Mouse (Mus musculus) embryo, embryonic 10 days (tissue): ENCODE results near the gene Lzts2.

Experiments used
- DNase-seq: peaks from one replicate; pipeline ENCODE4 v3.0.0-alpha.2; 2015; ENCODE audit warnings: low spot score

The Lzts2 gene

DNA sequence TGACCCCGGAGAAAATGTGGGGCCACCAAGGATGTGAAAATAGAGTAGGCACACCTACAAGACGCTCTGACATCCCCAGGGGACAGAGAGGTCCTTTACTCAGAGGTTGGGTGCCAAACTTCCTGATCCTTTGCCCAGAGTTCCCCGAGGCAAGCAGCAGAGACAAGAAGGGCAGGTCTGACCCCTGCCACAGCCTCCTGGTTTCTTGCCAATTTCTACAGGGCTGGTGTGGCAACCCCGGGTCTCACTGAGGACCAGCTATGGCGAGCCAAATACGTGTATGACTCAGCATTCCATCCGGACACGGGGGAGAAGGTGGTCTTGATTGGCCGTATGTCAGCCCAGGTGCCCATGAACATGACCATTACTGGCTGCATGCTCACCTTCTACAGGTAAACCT lies 35.3 kb downstream of the Lzts2 start:
- DNase-seq, result no peak

DNA sequence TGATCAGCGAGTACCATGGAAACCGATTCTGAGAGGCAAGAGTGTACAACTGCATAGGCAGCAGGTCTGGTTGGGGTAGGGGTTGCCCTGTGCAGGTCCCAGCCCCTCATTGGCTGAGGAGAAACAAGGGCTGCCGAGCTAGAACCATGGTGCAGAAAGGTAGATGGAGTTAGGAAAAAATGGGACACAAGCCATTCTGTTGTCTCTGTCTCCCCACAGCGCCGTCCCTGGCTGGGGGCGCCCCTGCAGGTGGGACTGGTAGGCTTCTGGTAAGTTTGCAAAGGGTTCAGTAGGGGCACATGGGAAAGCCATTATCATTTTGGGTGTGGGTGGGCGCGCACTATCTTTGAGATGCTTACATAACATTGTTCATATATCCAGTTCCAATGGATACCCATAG lies 39.2 kb downstream of the Lzts2 start:
- no peak for DNase-seq

DNA sequence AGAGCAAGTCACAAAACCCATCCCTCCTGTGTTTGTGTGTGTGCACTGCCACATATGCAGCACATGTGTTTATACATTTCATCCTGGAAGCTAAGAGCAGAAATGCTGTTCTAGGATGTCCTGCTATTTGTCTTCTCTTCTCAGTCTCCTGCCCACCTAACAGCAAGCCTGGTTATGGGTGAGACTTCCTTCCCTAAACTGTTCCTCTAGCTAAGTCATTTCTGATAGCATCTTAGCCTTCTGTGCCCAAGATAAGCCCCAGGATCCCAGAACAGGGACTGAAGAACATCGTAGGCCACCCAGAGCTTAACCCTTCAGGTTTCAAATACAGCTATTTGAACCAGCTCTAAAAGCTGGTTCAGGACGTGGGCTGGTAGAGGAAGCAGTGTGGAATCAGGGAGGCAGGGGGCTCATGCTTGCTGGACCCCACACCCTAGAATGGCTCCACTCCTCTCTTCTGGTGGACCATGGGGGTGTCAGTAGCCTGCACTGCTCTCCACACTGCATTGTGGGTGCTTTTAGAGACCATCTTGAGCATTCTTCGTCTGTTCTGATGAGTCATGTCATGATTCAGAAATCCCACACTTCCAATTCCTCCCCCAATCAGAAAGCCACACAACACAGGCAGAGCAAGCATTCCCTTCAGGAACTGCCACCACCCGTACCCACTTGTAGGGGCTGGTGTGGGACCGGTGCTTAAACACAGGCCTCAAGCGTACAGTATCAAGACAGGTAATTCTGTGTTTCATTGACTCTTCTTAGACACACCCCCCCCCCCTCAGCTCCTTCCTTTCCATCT lies 40.9 kb downstream of the Lzts2 start:
- DNase-seq, result no peak

DNA sequence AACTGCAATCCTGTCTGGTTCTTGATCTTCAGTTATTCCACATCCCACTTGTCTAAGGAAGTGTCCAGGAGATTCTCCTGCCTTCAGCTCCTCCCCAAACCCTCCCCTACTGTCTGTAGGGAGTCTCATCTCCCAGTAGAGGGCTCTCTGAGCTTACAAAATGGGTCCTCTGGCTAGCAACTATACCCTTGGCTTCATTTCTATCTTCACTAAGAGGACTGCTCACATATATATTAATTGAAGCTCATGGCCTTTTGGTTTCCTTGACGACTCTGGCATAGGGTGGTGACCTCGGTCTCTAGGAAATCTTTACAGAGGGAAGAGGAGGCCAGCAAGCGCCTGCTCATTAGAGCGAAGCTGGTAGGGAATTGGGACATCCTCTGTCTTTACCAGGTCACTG lies 42.1 kb downstream of the Lzts2 start:
- peak; percentile 62 for DNase-seq

DNA sequence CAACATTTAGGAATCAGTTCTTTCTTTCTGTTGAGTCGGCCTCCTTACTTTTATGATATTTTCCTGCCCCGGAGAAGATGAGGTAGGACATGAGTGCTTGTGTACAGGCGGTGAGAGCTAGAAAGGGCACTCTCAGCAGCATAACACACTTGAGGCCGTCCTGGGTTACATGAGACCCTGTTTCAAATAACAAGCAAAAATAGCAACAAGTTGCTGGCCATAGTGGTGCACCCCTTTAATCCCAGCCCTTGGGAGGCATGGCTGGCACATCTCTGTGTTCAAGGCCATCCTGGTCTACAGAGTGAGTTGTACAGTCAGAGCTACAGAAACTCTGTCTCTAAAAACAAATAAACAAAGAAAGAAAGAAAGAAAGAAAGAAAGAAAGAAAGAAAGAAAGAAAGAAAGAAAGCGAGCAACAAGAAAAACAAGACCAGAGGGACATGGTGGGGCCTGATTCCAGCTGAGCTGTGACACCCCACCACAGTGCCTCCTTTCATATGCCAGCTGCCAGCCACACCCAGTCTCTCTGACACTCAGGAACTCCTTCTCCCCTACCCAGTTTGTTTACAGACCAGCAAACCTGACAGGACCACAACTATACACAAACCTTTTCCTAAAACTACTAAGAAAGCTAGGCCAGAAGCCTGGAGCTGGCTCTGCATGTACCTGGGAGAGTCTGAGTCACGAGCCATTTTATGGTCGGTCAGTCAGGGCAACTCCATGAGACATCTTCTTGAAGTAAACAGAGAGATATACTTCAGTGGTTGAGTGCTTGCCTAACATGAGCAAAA lies 42.9 kb downstream of the Lzts2 start:
- no peak for DNase-seq

DNA sequence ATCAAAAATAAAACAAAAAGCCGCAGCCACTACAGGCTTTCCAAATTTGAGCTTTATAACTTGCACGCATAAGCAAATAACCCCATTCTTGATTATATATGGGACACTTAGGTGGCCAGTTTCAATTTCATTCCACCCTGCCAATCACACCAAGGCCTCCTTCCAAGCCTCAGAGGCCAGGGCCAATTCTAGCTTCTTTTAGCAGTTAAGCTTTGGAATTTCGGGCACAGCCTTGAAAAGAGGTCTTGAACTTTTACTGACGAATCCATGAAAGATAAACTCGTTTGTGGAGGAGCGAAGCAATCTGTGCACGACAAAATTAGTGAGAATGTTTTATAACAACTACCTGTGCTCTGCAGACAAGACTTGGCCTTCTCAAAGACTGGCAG lies 43.5 kb downstream of the Lzts2 start:
- DNase-seq, result no peak

DNA sequence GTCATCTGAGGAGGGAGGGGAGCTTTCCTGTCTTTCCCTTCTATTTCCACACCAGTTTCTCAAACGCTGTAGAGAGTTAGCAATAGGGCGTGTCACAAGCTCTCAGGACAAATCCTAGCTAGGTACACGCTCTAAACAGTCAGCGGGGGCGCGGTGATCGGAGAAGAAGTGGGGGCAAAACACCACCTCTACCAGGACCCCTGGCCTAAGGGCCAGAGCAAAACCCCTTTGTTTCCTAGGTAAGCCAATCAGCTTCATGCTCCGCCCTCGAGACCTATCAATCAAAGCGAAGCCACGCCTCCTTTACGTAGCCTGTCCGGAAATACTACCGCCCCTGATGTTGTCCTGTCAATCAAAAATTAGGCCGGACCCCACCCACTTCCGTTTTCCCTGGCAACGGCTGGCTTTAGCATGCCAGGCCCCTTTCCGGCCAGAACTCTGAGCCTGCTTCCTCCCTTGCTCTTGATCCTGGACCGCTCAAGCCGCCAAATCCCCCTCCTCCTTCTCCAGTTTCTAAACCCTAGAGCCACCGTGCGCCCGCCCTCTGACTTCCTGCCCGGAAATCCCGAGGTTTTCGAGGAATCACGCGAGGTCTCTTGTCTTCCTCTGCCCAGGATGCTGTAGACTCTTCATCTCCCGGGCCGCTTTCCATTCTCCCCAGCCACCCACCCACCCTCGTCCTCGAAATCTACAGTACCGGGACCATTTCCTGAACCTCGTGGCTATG lies 44.1 kb downstream of the Lzts2 start:
- DNase-seq, result peak; percentile 100

DNA sequence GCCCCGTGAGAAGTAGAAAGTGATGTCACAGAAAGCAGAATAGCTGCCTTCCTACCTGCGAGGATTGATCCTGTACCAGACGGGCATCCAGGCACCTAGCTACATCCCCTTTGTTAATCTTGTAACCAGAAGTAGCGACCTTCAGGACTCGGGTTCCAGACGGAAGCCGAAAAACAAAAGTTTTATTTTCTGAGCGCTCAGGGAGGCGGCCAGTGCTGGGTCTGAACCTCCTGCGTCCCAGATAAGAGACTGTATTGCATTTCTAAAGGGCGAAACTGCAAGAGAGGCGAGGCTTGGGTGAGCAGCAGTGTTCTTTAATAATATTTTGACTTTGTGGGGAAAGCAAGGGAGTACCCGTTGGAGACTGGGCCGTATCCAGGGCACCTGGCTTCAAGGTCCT lies 44.6 kb downstream of the Lzts2 start:
- DNase-seq, result no peak

DNA sequence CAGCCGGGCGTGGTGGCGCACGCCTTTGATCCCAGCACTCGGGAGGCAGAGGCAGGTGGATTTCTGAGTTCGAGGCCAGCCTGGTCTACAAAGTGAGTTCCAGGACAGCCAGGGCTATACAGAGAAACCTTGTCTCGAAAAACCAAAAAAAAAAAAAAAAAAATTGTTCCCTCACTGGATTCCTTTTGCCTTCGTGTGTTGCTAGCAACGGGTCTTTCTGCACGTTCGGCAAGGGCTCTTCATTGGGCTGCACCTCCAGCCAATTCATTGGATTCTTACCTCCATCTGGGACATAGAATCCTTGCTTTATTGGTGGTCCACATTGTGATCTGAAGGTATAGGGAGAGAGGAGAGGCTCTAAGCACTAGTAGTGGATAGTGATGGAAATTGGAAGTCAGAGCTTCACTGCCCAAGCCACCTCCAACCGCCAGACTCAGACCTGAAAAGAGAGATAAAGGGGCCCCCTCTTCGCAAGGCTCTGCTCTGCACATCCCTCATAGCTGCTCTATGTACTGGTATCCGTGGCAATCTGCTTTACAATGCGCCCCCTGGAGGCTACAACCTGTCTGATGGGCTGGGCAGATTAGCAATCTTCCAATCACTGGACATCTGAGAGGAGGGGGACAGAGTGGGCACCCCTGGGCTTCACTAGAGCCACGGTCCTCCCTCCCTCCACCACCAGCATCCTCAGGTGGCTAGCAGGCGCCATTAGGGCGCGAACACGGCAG lies 49.5 kb downstream of the Lzts2 start:
- DNase-seq, result peak; percentile 74

DNA sequence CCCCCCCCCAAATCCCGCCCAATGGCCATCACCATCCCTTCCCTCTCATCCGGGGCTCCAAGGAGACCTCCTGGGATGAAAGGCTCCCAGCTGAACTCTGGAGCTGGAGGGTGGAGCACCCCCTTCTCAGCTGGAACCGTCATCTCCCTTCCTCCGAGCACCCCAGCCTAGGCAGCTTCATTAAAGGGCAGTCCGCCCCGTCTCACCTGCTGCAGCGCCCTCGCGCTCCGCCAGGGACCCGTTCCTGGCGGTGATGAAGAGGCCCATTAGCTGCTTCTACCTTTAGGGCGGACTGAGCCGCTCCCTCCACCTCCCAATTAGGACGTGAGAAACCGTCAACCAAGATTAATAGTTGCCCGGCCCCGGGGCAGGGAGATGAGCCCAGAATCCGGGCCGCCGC lies 51.0 kb downstream of the Lzts2 start:
- DNase-seq, result no peak

DNA sequence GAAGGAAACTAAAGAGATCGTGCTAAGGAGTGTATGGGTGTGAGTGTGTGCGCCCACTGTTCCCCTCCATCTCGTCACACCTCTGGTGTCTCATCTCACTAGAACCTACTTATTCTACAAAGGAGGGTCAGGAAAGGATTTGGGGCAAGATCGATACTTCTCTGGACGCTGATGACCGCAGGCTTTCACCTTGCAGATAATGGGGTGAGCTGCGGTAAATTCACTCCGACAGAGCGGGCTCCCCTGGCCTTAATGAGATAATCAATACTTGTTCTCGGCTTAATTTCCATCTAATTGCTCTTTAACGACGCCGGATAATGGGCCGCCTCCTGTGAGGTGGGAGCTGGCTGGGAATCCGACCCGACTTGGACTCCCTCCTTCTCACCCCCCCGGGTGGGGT lies 53.0 kb downstream of the Lzts2 start:
- no peak for DNase-seq

DNA sequence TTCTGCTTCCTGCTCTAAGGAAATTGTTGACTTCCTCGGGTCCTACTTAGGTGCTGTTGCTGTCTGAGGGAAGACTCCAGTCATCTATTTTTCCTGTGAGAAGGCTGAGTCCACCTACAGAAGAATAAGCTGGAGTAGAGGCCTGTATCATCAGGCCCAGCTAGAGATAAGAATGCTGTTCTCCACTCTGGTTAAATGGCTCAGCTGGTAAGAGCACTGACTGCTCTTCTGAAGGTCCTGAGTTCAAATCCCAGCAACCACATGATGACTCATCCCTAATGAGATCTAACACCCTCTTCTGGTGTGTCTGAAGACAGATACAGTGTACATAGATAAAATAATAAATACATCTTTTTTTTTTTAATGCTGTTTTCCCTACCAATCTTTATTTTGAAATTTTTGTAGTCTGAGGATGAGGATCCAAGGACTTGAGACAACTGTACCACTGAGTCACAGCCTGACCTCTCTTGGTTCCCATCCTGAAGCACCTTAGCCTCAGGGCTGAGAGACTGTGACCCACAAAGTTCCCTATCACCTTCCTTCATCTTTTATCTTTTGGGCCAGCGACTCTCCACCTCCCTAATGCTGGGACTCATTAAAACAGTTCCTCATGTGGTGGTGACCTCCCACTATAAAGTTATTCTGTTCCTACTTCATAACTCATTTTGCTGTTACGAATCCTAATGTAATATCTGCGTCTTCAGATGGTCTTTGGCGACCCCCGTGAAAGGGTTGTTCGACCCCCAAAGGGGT lies 53.7 kb downstream of the Lzts2 start:
- no peak for DNase-seq

DNA sequence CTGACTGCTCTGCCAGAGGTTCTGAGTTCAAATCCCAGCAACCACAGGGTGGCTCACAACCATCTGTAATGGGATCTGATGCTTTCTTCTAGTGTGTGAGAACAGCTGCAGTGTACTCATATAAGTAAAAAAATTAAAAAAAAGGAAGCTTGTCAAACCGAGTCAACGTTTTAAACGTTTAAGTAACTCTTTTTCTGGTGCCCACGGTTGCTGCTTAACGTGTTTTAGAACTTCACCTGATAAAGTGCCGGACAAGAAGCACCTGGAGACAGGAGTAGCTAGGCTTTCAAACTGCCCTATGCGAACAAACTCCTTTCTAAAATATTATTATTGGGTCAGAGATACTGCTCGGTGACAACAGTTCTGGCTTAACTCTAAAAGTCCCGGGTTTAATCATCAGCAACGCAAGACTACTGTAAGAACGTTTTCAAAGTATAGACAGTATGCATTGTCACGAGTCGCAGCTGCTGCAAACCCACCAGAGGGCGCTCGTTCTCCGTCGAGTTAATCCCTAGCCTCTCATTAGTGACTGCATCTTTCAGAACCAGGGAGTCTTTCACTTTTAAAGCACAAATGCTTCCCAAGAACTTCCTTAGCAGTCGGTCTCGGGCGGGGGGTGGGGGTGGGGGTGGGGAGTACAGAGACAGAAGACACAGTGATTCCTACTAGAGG lies 59.8 kb downstream of the Lzts2 start:
- DNase-seq, result peak; percentile 91

DNA sequence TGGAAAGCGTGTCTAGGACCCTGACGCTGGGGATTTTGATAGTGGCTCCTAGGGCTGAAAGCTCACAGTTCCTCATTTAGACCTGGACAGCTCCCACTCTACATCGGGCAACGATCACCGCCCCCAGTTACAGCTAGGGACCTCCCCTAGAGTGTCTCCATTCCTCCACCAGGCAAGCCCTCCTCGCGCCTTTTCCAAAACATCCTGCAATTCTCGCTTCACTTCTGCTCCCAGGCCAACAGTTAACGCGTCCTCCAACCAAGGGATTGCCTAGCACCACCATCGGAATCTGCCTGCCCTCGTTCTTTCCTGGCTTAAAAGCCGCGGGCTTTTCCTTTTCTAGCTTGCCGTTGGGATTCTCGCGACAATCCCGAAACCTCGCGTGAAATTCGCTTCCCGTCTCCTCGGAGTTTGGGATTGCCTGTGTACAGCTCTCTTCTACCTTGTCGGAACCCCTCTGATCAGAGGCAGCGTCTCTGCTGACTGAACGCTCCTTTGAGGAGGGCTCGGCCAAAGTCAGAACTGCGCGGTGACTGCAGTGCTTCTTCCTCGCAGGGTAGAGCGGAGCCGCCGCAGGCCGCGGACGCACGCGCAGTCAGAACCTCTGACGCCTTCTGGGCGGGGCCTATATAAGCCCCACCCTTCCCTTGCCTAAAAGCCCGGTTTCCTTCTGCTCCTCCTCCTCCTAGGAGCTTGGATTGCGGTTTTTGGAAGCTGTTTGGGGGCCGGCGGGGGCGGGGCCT lies 60.5 kb downstream of the Lzts2 start, which contains the start of gene Kazald1:
Gene Kazald1, plus strand, starts transcription at position 662 of the 743 bp plus-strand sequence.
- peak; percentile 94 for DNase-seq

DNA sequence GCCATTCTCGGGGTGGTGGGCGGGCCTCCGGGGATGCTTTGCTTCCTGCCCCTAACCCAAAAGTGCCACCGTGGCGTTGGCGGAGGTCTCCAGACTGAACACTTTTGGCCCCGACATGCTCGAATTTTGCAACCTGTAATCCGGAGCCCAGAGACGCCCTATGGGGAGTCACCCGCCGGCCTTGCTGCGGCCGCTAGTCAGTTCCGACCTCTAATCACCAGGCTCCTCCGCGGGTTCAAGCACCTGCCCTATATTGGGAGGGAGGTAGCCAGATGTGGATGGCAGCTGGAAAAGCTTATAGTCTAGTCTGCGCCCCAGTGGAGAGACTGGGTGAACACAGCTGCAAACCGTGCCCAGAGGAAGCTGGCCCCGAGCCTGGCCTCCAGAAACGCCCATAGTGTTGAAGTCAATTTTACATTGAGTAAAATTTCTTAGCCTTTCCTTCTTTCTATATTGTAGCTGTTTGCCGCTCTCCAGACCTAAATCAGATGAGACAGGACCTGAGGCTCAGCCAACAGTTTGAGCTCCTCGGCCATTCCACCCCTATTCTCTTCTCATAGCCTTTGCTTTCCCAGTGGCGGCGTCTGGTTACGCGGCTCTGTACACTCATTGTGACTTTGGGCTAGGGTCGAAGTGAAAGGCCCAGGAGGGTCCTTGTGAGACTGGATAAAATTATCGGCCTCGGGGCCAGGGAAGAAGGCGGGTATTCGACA lies 61.3 kb downstream of the Lzts2 start:
- no peak for DNase-seq

DNA sequence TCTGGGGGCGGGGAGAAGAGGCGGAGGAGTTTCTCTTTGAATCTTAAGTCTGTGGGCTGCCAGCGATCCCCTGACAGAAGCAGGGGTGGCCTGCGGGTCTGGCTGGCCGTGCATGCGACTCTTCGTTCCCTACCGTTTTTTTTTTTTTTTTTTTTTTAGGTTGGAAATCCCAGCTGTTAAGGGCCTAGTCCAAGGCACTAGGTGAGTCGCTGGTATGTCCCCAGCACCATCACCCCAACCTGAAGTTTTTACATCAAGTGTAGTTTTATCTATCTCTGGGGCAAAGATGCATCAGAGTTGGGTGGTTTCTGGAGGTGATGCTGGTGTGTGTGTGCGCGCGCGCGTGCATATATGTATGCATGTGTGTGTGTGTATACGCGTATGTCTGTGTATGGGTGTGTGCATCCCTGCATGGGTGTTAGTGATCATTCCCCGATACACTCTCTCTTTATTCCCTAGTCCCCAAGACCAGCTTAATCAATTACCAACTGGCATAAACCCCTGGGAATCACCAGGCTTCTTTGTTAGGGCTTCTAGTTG lies 61.9 kb downstream of the Lzts2 start:
- DNase-seq, result no peak
